Mouse (Mus musculus) left cerebral cortex, postnatal 10 days (tissue): ENCODE measurements around the gene Oit3. TPM values are rescaled to one million over a fixed set of nuclear protein-coding genes. Genes with fewer than 3 reads are reported as not detected.

Experiments
- DNase-seq, 2 experiments: peaks; one replicate each; pipeline ENCODE4 v3.0.0; 2021 to 2022; ENCODE audit warnings: low spot score in 2 of 2, mixed read lengths in 1 of 2; ENCODE audit errors: extremely low spot score in 1 of 2
- intact Hi-C: fragments of 180-260 bp; cut with DNase I; formaldehyde crosslinking; loops from one replicate; pipeline ENCODE4 v1.15.1; 2025
- total RNA-seq, 2 experiments: library from RNA; stranded (reverse); gene quantifications; 2 replicates each; pipeline ENCODE4 v1.2.3; 2021

Gene Oit3
- under 1 TPM in 1 of 2 experiments, not detected in 1; 0.20 TPM for total RNA-seq

DNA sequence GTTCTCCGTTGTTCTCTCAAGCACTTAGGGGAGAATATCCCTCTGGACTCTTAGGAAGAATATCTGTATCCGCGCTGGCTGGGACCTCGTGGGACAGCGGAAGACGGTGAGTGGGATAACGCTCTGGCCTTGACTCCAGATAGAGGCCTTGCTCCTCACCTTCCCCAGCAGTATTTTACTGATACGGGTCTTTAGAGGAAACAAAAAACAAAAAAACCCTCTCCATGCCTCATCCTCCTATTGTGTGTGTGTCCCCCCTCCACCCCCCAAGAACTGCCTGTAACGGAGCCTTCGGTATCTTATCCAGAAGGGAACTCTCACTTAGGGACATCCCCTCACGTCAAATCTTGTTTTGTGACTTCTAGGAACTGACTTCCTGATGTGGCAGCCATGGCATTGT is at the start of gene Oit3:
TSS of gene Oit3 (minus strand) at position 44 of the 400 bp plus-strand sequence.
- no peak for DNase-seq
- intact Hi-C loops, result no loop called here

DNA sequence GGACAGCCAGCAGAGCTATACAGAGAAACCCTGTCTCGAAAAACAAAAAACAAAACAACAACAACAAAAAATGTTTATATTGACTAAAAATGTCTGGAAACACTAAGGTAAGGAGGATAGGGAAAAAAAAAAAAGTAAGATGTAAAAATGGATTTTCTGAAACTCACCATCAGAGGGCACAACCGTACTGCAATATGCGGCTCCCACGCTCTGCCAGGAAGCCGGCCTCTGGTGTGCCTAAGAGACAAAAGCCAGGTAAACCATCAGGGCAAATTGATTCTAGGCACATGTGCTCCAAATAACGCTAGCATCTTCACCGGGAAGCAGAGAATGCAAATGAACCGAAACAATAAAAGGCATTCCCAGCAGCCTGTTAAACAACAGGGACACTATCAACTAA is 49.3 kb upstream of the Oit3 start:
- intact Hi-C loops, result loop anchor here (5.0 kb wide), 3 partner anchors 121 to 376 kb away; no protein-coding TSS in a partner anchor
- peak in 1 of 2 experiments; percentile 44 for DNase-seq

DNA sequence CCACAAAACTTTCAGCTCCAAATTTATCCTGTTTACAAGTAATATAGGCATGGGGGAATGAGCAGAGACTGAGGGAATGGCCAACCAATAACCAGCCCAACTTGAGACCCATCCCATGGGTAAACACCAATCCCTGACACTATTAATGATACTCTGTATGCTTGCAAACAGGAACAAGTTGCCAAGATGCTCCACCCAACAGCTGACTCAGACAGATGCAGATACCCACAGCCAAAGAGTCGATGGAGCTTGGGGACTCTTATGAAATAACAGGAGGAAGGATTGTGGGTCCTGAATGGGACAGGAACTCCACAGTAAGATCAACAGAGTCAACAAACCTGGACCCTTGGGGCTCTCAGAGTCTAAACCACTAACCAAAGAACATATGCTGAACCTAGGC is 47.8 kb upstream of the Oit3 start:
- no peak for DNase-seq
- intact Hi-C loops, result no loop called here

DNA sequence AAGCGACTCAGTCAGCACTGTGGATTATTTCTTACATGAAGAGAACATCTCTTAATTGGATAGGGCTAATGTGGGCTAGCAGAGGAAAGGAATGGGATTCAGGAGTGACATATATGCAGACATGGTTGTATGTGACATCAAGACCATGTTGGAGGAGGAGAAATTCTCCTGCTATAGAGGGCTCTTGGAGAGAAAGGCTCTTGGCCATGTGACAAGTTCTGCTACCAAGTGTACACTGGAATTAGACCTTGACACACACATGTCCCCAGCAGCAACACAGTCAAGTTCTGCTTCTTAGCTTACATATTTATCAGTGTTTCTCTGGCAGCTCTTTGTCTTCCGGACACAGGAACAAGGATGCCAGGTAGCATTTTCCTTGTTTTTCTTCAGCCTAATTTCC is 45.8 kb upstream of the Oit3 start:
- intact Hi-C loops, result no loop called here
- DNase-seq, result no peak

DNA sequence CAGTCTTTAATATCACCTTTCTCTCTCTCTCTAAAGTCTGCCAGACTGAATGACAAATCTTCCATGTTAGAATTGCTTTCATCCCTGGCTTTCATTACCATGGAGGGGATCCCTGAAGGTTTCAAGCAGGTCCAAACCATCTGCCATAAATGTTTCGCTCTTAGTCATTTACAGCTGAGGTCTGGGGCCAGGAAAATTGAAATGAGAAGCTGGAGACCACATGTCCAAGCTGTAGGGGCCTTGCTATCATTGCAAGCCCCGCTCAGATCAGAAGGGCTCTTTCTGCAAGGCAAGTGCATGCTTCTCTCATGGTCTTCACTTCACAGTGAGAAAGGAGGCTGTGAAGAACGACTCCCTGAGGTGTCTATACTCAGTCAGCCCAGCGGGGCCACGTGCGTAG is 42.7 kb upstream of the Oit3 start:
- intact Hi-C loops, result no loop called here

DNA sequence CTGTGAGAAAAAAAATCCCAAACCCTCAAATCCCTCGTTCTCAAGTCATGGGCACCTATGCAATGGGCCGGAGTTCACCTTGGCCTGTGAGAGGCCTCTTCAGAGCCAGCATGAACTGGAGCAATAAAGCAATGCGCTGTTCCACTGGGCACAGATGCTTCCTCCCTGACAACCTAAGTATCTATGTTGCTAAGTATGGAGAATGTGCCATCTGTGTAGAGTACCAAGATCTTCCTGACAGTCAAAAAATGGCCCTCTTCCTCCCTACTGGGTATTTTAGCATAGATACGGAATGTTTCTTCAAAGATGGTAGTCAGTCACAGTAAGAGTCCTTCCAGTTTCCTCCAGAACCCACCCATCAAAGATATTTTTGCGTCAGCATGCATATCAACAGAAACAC is 39.8 kb upstream of the Oit3 start:
- intact Hi-C loops, result no loop called here

More for the DNA sequence above, 42.7 kb upstream of the Oit3 start:
- DNase-seq, result no peak

DNA sequence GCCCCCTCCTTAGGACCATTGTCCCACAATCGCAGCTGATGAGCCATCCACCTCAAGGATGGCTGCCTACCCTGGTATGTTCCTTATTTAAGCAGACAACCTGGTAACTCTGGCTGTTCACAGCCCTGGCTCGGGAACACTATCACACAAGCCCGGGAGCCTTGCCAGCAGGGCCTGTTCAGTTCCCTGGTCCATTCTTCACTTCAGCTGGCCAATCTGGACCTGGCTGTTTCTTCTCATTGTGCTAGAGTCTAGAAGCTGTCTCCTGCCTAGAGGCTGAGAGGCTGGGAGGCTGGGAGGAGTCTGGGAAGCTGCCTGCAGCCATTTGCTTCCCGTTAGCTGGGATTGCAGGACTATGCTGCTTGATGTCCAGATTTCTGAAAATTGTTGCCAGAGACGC is 28.9 kb upstream of the Oit3 start:
- intact Hi-C loops, result no loop called here
- peak; percentile 36 to 38 for DNase-seq

More for the DNA sequence above, 39.8 kb upstream of the Oit3 start:
- DNase-seq, result no peak

DNA sequence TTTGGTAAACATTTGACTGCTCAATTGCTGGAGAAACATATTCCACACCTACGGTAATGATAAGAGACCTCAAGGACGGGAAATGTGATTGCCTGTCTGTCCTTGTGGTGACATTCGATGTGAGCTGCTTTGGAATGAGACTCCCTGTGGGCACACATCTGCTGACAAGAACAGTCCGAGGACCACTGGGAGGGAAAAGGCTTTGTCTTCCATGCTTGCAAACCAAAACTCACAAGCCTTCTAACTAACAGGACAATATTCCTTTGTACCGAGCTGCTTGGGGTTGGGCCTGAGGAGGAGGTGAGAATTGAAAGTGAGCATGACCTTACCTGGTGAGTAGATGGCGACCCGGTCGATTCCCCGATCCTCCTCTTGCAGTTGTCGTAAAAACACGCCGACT is 25.7 kb upstream of the Oit3 start:
- DNase-seq, result no peak
- intact Hi-C loops, result no loop called here

DNA sequence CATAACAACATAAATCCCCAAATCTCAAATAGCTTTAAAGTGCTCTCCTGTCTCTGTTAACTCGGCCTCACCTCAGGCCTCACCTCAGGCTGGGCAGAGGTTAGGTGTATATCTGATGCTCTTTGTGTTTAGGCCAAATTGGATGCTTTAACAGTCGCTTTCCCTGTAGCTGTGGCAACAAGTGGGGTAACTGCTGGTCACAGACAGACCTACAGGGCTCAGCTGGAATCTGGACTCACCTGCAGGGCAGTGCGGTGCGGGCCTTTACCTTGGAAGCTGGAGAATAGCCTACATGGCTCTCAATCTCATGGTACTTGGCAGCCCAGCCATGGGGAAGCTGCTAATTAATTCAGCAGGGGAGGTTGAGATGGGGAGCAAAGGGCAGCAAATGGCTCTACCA is 25.0 kb upstream of the Oit3 start:
- DNase-seq, result no peak
- intact Hi-C loops, result no loop called here

DNA sequence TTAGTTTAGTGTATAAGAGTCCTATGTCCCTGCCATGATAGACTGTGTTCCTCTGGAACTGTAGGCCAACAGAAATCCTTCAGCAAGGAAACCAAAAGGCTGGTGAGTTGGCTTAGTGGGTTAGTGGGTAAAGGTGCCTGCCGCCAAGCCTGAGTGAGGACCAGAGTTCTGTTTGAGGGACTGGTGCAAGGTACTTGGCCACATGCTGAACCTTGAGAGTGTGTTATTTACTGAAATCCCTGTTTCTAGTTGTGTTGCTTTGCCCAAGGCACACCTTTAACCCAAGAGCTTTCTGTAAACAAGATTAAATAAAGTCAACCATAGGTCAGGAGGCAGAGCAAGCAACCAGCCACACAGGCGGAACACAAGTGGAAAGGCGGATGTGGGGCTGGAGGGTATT is 24.0 kb upstream of the Oit3 start:
- intact Hi-C loops, result no loop called here
- no peak for DNase-seq

DNA sequence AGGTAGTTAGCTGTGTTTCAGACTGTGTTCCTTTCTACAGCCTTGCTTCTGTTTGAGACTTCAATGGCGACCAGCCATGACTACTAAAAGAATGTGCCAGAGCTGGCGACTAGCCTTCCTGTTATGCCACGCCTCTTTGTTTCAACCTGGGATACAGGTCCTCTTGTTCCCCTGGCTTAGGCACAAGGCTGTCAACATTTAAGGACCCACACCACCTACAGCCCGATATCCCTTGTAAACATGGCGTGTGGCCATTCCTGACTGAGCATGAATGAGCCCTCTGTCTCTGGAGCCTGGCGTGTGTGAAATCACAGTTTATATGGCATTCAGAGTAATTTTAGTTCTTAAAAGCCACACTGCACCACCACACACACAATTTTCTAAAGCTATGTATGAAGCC is 20.7 kb upstream of the Oit3 start:
- intact Hi-C loops, result no loop called here
- no peak for DNase-seq

DNA sequence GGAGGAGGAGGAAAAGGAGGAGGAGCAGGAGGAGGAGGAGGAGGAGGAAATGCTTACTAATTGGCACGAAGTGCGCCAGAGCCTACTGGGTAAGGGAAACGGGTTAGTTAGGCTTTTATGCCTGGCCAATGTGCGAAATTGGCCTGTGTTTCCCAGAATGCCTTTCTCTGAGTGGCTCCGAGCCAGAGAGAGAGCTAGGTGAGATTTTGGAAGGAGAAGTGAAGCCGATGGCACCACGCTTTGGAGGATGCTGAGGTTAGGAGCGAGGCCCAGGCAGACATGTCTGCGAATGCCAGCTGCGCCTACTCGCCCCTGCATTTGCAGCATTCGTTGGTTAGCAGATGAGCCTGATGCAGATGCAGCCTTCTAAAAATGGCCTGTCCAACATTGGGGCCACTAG is 18.2 kb upstream of the Oit3 start:
- peak in 1 of 2 experiments; percentile 37 for DNase-seq
- intact Hi-C loops, result no loop called here

DNA sequence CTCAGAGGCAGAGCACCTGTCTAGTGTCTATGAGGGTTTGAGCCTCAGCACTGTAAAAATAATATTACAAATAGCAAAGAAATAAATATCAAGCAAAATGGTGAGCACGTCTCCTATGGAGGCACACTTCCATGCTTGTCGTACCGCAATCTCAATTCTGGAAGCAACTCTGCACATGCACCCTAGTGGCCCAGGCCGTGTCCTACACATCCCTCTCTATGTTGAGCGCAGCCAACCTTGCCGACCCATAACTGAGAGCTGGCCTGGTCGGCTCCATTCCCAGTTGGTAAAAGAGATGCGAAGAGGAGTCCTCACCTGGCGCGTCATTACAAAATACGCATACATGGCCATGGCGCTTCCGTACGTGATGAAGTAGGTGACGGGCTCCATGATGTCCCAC is 13.1 kb upstream of the Oit3 start:
- DNase-seq, result no peak
- intact Hi-C loops, result no loop called here

DNA sequence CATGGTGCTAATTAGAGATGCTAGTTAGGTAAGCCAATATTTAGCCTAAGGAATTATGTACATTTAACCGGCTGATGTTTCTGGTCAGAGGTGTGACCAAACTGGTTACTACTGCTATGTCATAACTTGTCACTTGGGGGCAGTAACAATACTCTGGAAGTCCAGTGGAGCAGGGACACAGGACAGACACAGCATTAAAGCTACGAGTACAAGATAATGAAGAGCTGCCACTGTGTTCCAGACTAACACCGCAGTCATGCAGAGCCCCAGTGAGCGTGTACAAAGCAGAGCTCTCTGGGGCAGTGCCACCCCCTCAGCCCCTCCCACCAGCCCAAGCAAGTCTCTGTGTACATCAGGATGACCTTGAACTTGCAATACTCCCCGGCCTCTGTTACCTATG is 10.3 kb upstream of the Oit3 start:
- intact Hi-C loops, result no loop called here
- no peak for DNase-seq

DNA sequence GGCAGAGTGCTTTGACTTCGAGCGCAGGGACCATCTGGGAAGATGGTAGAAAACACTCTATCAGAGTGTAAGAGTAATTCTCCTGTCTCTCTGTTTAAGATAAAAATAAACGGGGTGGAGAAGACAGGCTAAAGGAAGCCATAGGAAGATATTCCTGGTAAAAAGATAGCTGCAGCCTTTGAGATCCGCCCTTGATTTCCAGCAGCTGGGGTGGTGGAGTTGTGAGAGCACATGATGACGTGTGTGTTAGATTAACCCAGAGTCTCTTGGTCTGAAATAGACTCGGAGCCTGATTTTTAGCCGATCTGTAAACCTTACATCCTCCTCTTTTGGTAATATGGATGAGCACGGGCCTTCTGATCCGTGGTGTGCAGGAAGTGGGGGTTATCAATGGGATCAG is 6.0 kb upstream of the Oit3 start:
- intact Hi-C loops, result no loop called here

DNA sequence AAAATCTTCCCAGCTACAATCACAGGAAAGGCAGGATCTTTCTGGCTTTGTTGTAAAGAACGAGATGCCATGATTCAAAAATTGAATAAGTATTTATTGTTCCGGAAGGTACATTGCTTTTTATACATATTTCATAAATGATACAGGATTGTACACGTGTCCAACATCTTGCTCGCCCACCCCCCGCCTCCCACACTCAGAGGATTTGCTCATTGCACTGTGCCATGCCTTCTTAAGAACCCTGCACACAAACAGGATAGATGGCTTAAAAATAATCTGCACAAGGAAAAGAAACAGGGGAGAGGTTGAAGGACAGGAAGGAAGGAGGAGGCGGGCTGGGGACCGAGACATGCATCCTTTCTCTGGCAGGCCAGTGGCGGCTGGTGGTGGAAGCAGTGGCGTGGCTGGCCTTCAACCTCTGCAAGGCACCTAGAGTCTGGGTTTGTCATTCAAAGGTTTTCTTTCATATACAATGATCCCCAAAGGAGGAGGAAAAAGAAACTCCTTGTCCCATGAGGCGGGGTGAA is 5.4 kb upstream of the Oit3 start:
- intact Hi-C loops, result no loop called here
- no peak for DNase-seq

More for the DNA sequence above, 6.0 kb upstream of the Oit3 start:
- no peak for DNase-seq

DNA sequence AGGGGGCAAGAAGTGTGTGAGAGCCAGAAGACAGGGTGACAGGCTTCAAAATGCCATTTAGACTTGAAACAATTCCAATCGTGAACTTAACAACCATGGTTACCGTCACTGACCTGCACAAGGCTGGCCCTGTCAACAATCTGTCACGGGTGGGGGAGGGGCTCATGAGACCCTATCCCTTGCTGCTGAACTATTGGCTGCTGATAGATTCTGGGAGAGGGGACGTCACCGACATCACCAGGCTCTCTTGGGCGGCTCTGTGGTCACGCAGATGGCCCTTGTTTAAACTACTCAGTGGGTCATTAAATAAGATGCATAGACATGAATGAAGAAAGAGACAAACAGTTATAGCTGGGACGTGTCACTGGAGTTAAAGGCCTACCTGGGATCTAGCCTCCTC is 3.1 kb upstream of the Oit3 start:
- intact Hi-C loops, result no loop called here
- no peak for DNase-seq

DNA sequence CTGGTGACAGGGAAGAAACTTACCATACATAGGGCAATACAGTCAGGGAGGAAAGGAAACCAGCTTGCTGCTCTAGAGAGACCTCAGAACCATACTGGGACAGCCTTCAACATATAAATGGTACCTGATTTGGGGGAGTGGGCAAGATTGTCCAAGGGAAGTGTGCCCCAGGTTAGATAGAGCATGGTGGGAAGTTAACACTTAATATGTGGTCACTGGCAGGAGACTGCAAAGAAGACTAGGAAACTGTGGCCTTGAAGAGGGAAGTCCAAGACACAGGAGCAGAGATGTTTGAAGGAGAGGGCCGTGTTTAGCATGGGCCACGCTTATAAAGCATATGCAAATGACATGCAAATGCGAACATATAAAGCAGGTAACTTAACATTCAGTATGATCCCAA is 2.5 kb upstream of the Oit3 start:
- DNase-seq, result no peak
- intact Hi-C loops, result no loop called here

DNA sequence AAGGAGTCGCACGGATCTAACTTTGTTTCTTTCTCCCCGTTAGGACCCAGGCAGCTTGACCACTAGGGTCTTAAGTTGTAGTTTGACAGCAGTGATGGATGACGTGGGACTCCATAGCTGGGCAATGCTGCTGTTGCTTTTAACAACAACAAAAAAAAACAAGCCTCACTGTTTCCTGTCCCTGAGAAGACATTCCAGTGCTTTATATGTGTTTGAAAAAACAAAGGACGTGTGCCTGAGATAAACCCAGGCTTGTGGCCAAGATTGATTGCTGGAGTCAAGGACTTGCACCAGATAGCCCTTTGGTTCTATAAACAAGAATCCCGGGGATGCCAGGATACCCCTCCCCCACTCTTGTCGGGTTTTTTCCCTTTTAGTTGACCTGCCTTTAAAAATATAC is 1.6 kb upstream of the Oit3 start:
- intact Hi-C loops, result no loop called here
- no peak for DNase-seq

DNA sequence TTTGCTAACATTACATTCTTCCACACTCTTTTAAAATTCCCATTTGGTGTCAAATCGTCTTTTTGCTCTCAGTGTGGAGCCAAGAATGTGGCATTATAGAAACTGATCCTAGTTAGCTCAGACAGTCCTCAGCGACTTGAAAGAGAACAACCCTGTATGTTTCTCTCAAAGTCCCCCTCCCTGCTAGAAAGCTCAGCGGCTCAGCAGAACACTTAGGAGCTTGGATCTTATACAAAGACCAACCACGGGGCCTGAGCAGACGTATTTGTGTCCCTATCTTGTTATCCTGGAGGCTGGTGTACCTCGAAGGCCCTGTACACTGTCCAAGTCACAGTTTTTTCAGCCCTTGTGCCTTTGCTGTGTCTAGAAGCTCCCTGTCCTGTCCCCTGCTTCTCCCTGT is 1.4 kb downstream of the Oit3 start:
- intact Hi-C loops, result no loop called here
- DNase-seq, result no peak

DNA sequence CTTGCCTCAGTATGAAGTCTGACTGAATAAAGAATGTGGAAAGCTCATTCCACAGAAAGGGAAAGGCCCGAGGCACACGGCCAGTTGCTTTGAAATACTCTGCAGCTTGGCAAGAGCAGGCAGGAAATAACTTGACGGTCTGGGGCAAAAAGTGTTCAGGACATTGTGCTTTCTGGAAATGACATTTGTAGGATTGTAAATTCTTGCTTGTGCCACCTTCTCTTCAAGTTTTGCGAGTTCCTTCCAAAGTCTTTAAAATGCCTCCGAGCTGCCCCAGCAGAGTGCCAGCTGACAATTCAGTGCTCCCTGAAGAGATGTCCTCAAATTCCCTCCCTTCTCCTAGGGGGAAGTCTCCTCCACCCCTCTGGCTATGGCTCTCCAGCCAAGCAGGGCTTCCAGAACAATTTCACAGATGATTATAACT is 2.1 kb downstream of the Oit3 start:
- intact Hi-C loops, result no loop called here

More for the DNA sequence above, 2.1 kb downstream of the Oit3 start:
- DNase-seq, result no peak
